Mouse (Mus musculus) megakaryocyte, embryonic 14.5 days (primary cell): ENCODE data around the gene Nosip.

Source experiments
- FLI1 ChIP-seq: IDR thresholded peaks from 2 replicates; pipeline ENCODE4 v1.6.1; 2012; ENCODE audit warnings: low read length, inconsistent platforms, mixed read lengths
- GATA1 ChIP-seq: IDR thresholded peaks from 3 replicates; pipeline ENCODE4 v1.6.1; 2012; ENCODE audit warnings: mixed read lengths, low read length, inconsistent platforms, borderline replicate concordance

GRCm38 (mm10) chr7:45097479-45097878 lies 35.2 kb downstream of the Nosip start:
- no peak for TF ChIP-seq GATA1
- no peak for TF ChIP-seq FLI1
